Mouse (Mus musculus) effector memory CD4-positive, alpha-beta T cell, adult 5 months (primary cell): ENCODE results near the gene Doc2g. TPM values are rescaled to one million over a fixed set of nuclear protein-coding genes. Genes with fewer than 3 reads are reported as not detected.

Experiments
- polyA plus RNA-seq: library from polyadenylated mRNA; unstranded; fragments of 100-300 nt; shearing (Covaris generic); gene quantifications from one replicate; pipeline ENCODE4 v1.2.1, GENCODE M21; 2017

The Doc2g gene
- 2.4 TPM for polyA plus RNA-seq

DNA sequence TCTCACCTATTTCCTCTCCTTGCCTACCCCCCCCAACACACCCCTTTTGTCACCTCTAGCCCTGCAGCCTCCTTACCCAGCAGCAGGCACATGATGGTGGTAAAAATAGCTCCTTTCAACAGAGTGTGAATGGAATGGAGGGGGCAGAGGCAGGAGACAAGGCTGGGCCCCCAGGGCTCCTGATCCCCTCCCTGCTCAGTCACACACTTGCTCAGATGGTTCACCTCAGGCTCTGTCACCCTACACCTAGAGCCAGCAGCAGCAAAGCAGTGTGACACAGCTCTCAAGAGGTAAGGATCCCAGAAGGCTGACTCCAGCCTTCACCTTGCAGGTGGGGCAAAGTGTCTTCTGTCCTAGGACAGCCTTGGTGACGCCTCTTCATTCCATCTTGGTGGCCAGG lies at the start of gene Doc2g:
TSS of gene Doc2g (plus strand) at position 202 of the 400 bp plus-strand sequence.

GRCm38 (mm10) chr19:3958470-3958869 lies 44.6 kb upstream of the Doc2g start, which contains the start of gene Aldh3b3:
Aldh3b3 (plus strand) TSS chr19:3958645.

DNA sequence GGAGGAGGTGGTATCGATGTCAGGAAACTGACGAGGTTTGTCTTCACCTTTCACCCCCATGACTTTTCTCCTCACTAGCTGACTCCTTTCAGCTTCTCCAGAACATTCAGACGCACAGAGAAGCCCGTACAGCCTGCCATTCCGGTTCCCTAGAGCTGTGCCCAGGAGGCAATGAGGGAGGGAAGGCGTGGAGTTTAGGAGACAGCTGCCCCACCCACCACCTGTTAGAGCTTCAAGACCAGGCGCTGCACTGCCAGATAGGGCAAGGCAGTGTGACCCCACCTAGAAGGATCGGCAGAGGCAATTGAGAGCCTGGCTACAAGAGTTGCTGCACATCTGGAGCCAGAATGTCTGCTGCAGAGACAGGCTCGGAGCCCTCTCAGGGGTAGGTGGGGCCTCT lies 30.9 kb upstream of the Doc2g start, which contains the start of gene Aldh3b2:
TSS of gene Aldh3b2 (plus strand) at position 100 of the 400 bp plus-strand sequence.

GRCm38 (mm10) chr19:3986334-3986733 lies 16.8 kb upstream of the Doc2g start, which contains the start of gene Acy3:
Acy3 (plus strand) TSS chr19:3986570.

GRCm38 (mm10) chr19:3992416-3992815 lies 10.7 kb upstream of the Doc2g start, which contains the start of gene Tbx10:
Tbx10 (plus strand) TSS chr19:3992752.

GRCm38 (mm10) chr19:4000119-4000900 lies 2.8 kb upstream of the Doc2g start, which contains the start of the genes Nudt8 and Gm49405:
Nudt8 (plus strand) TSS chr19:4000580.
Gm49405 (plus strand) TSS chr19:4000626.

DNA sequence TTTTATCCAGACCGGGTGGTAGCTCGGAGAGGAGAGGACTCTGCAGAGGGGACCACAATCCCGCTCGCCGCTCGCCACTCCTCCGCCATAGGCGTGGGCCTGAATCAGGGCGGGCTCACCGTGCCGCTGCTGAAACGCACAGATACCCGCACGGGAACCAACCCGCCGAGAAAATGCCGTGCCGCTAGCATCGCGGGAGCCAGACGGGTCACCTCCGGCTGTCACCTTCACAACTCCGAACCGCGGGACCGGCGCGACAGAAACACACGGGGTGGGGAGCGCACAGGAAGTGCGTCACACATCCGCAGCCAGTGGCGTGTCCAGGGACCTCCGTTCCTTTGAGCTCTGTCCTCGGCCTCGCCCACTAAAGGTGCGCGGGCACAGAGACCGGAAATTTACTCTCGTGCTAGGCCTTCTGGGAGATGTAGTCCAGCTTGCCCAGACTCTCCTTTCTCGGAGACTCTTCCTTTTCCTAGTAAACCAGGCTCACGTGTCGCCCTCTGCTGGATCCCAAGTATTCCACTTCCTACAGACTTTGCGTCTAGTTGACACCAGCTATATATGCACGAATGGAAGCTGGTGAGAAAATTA lies 9.4 kb downstream of the Doc2g start, which contains the start of gene Ndufv1:
TSS of gene Ndufv1 (minus strand) at position 375 of the 591 bp plus-strand sequence.

GRCm38 (mm10) chr19:4037788-4038232 lies 34.7 kb downstream of the Doc2g start, which contains the start of gene Gstp1:
Gstp1 (minus strand) TSS chr19:4037985.

DNA sequence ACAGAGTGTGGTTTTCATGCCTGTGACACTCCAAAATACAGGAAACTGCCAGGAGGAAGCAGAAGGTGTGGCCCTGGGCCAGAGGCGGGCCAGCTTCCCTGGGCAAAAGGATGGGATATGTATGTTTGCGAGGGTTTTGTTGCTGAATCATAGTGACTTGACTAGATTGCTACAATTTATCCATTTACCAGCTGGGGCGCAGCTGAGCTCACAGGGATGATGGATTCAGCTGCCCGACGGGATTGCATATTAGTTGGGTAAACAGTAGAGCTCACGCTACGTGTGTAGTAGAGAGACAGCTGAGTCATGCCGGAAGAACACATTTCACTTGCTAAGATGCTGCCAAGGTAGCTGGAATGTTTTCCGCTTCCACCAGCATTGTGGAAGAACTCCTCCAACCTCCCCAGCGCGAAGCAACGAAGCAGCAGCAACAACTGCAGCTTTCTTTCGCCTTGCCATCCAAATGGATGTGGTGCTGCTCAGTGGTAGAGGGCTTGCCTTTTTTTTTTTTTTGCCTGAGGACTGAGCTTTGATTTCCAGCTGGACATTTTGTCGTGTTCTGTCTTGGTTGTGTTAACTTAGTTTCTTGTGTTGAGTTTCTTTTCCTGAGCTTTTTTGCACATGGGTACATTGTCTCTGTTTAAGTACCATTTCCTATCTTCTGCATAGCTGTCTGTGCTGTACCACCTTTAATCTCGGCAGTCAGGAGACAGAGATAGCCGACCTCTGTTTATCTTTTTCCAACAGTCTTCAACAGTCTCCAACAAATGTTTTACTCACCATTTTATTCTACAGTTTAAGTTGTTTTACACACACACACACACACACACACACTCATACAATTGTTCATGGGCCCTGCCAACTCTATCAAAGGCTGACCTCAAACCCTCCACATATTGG lies 43.1 kb downstream of the Doc2g start, which contains the start of gene Gstp2:
TSS of gene Gstp2 (minus strand) at position 58 of the 900 bp plus-strand sequence.

Other genes with a start within 250 kb of the Doc2g start
- gene Kmt5b, start 235.9 kb upstream of the Doc2g start, polyA plus RNA-seq = 101 TPM
- 38.9 TPM for gene Chka, start 151.5 kb upstream of the Doc2g start, polyA plus RNA-seq
- 67.3 TPM for gene Tcirg1, start 96.2 kb upstream of the Doc2g start, polyA plus RNA-seq
- 102 TPM for gene Ndufs8, start 90.5 kb upstream of the Doc2g start, polyA plus RNA-seq
- not detected for gene Aldh3b1, start 73.5 kb upstream of the Doc2g start, polyA plus RNA-seq
- gene Unc93b1, start 68.1 kb upstream of the Doc2g start, polyA plus RNA-seq = 29.4 TPM
- not detected for gene Aldh3b3, start 44.7 kb upstream of the Doc2g start, polyA plus RNA-seq
- not detected for gene Aldh3b2, start 31.0 kb upstream of the Doc2g start, polyA plus RNA-seq
- not detected for gene Acy3, start 16.7 kb upstream of the Doc2g start, polyA plus RNA-seq
- gene Tbx10, start 10.6 kb upstream of the Doc2g start, polyA plus RNA-seq = not detected
- 10.5 TPM for gene Nudt8, start 2.7 kb upstream of the Doc2g start, polyA plus RNA-seq
- 1.0 TPM for gene Gm49405, start 2.7 kb upstream of the Doc2g start, polyA plus RNA-seq
- gene Ndufv1, start 9.5 kb downstream of the Doc2g start, polyA plus RNA-seq = 104 TPM
- 355 TPM for gene Gstp1, start 34.7 kb downstream of the Doc2g start, polyA plus RNA-seq
- gene Gstp2, start 42.7 kb downstream of the Doc2g start, polyA plus RNA-seq = 3.3 TPM
- gene Gstp3, start 56.3 kb downstream of the Doc2g start, polyA plus RNA-seq = 56.1 TPM
- not detected for gene Cabp2, start 78.3 kb downstream of the Doc2g start, polyA plus RNA-seq
- 441 TPM for gene Cdk2ap2, start 93.9 kb downstream of the Doc2g start, polyA plus RNA-seq
- gene Pitpnm1, start 96.7 kb downstream of the Doc2g start, polyA plus RNA-seq = 253 TPM
- 150 TPM for gene Aip, start 122.5 kb downstream of the Doc2g start, polyA plus RNA-seq
- not detected for gene Gpr152, start 136.5 kb downstream of the Doc2g start, polyA plus RNA-seq
- gene Cabp4, start 140.7 kb downstream of the Doc2g start, polyA plus RNA-seq = not detected
- gene Coro1b, start 145.3 kb downstream of the Doc2g start, polyA plus RNA-seq = 192 TPM
- 341 TPM for gene Ptprcap, start 150.3 kb downstream of the Doc2g start, polyA plus RNA-seq
- gene Rps6kb2, start 160.0 kb downstream of the Doc2g start, polyA plus RNA-seq = 46.8 TPM
- gene Carns1, start 172.2 kb downstream of the Doc2g start, polyA plus RNA-seq = 15.2 TPM
- 376 TPM for gene Tbc1d10c, start 188.0 kb downstream of the Doc2g start, polyA plus RNA-seq
- gene Ppp1ca, start 188.8 kb downstream of the Doc2g start, polyA plus RNA-seq = 688 TPM
- gene Rad9a, start 198.3 kb downstream of the Doc2g start, polyA plus RNA-seq = 27.5 TPM
- gene Clcf1, start 210.9 kb downstream of the Doc2g start, polyA plus RNA-seq = 36.7 TPM
- gene AC109138.7, start 211.0 kb downstream of the Doc2g start, polyA plus RNA-seq = not detected
- 62.7 TPM for gene Pold4, start 228.6 kb downstream of the Doc2g start, polyA plus RNA-seq